Mouse (Mus musculus): ENCODE measurements at regions not wholly inside any gene's neighbourhood (a gene's known extent, or its start where the extent isn't known, plus 50 kb on each side); places are given as distances from the start of the nearest gene placed in this dataset.

- DNase-seq: no peak
Observed at GRCm38 (mm10) chr10:72762964-72763363, 108.3 kb downstream of the Zwint start.

- DNase-seq: peak; percentile 6
Observed at GRCm38 (mm10) chr10:72778356-72778755, 123.7 kb downstream of the Zwint start.

- DNase-seq: no peak
Observed at GRCm38 (mm10) chr10:72811614-72812013, 157.0 kb downstream of the Zwint start.

DNA sequence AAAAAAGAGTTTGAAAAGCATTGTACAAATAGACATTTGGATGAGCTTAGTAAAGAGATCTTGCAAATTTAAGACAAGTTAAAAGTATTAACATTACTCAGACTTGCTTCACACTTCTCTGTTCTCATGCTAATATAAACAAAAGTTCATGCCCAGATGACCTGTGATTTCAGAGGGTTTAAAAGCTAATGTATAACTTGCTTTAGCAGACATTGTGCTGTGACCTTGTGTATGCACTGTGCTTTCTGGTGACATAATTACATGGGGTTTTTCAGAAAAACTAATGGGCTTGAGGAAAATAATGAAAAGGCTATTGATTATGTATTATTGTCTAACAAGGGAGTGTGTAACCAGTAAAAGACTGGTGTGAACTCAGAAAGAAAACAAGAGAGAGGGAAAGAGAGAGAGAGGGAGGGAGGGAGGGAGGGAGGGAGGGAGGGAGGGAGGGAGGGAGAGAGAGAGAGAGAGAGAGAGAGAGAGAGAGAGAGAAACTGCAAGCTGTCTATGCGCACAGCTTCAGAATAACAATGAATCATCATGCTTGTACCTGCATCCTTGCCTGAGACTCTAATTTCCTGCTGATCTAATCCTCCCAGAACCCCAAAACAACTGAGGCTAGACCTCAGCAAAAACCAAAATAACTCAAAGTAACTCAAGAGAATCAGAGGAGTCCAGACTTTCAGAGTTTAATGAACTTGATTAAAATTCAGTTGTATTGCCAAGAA lies 192.9 kb downstream of the Zwint start:
- no peak for DNase-seq

DNA sequence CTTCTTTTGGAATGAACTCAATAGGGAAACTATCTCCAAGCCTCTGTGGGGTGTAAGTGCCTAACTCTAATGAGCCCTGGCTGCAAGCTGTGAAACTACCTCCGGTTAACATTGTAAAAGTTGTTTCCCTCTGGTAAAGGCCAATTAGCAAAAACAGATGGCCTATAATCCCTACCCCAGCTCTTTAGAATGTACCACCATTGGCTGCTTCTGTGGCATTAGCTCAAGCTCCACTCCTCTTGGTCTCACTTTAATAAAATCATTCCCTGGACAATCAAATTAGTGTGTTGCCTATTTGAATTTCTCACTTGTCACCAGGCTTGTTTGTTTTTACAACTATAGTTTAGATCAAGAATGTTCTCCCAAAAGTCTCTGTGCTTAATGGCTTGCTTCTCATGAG lies 213.3 kb downstream of the Zwint start:
- DNase-seq: no peak
